ENCODE assay signal across 22 mouse cellular contexts in the genomic region with DNA sequence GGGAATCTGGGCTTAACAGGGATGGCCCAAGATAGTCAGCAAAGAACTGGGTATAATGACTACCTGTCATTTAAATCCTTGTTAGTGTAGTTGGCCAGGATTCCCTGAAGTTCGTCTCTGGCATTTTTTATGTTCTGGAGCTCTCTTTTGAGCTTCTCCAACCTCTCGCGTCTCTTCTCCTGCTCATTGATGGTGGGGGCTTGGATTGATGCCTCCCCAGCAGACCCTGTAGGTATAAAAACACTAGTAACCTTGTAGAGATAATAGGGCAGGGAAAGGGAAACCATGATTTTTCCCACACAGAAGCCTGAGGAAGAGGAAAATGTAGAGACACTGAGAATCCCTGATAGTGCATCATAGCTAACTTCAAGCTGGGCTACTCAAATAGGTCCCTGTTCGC. TPM values are rescaled to one million over a fixed set of nuclear protein-coding genes. Genes with fewer than 3 reads are reported as not detected.
A peak's percentile ranks its signal among the peaks of the same experiment; 100 is the strongest.
DNase-seq lines count a peak whose midpoint lies in the region; TF ChIP-seq lines count a peak whose summit lies in the region.
"Not testable (repeated sequence)": the region's sequence is repeated elsewhere in the genome, so short reads cannot be mapped to it uniquely, and the experiment has no call there.
"Had no signal": no experiment of that assay in that cellular context is flagged by ENCODE, and none has a peak within 500 bp of the region (broad histone marks: within the 10 kb centered on the region; RNA-seq: fewer than 3 reads in every experiment).

No protein-coding gene starts in this region.

- TF ChIP-seq CTCF in thymus, adult 2 months (IDR thresholded peaks at IDR 0.05; ENCODE audit: borderline replicate concordance, control insufficient read depth, extremely low read depth, insufficient read depth, low read length, poor library complexity) = not testable (repeated sequence)

- H3K36me3 ChIP-seq in thymus, adult 2 months (ENCODE audit: control insufficient read depth, insufficient read depth, low read length) = not testable (repeated sequence)

- H3K4me3 ChIP-seq in thymus, adult 2 months (ENCODE audit: control insufficient read depth, insufficient read depth, low read length) = not testable (repeated sequence)

- not testable (repeated sequence) for H3K4me1 ChIP-seq in thymus, adult 2 months (replicated peaks; ENCODE audit: control insufficient read depth, insufficient read depth, low read length)

- 84% methylated on average over 4 of the region's 4 CpGs for WGBS in thymus, adult 2 months

- TF ChIP-seq POLR2A in thymus, adult 2 months (IDR thresholded peaks at IDR 0.05; ENCODE audit: control insufficient read depth, extremely low read depth, insufficient read depth, low read length, poor library complexity) = not testable (repeated sequence)

- not testable (repeated sequence) for H3K27ac ChIP-seq in thymus, adult 2 months (ENCODE audit: control insufficient read depth, insufficient read depth, low read length)

- peak; percentile 3 for DNase-seq in gastrocnemius, postnatal 10 days
- peak; percentile 85 for DNase-seq in heart, adult 11 months
- DNase-seq in spleen, postnatal 4 days (ENCODE audit: low spot score in 2 of 2) = peak; percentile 15 to 61
- peak; percentile 2 for DNase-seq in thymus, adult 2 months
- peak; percentile 4 for DNase-seq in urinary bladder, postnatal 14 days (ENCODE audit: low spot score)

- H3K27me3 ChIP-seq in thymus, adult 2 months (ENCODE audit: control insufficient read depth, insufficient read depth, low read length) = not testable (repeated sequence)

RNA-seq across cellular contexts. Expression of gene Gm17654, which starts 1.0 kb away (rescaled TPM):
- not detected for total RNA-seq in gastrocnemius, postnatal 10 days (2021)
- polyA plus RNA-seq in thymus, adult 2 months (2012; rRNA removed) = not detected in 2 replicates
- total RNA-seq: adrenal gland, adult 2 months; adrenal gland, postnatal 10 days; adrenal gland, postnatal 25 days; adrenal gland, postnatal 4 days; common myeloid progenitor, adult 5-6 weeks; ES-E14; MEL had no signal
- polyA plus RNA-seq: adrenal gland, adult 2 months; brain, embryonic 14.5 days; C2C12; embryonic facial prominence, embryonic 11.5 days; embryonic facial prominence, embryonic 13.5 days; embryonic facial prominence, embryonic 15.5 days; erythroblast, embryonic 14.5 days; forebrain, embryonic 10.5 days; forebrain, embryonic 12.5 days; forebrain, embryonic 14.5 days; forebrain, embryonic 16.5 days had no signal

RNA-seq across cellular contexts. Expression of gene Gm10375, which starts 29.8 kb away (rescaled TPM):
- not detected for total RNA-seq in gastrocnemius, postnatal 10 days (2021)
- not detected in 2 replicates for polyA plus RNA-seq in thymus, adult 2 months (2012; rRNA removed)
- total RNA-seq: adrenal gland, adult 2 months; adrenal gland, postnatal 10 days; adrenal gland, postnatal 25 days; adrenal gland, postnatal 4 days; common myeloid progenitor, adult 5-6 weeks; ES-E14; MEL had no signal
- polyA plus RNA-seq: adrenal gland, adult 2 months; brain, embryonic 14.5 days; C2C12; embryonic facial prominence, embryonic 11.5 days; embryonic facial prominence, embryonic 13.5 days; embryonic facial prominence, embryonic 15.5 days; erythroblast, embryonic 14.5 days; forebrain, embryonic 10.5 days; forebrain, embryonic 12.5 days; forebrain, embryonic 14.5 days; forebrain, embryonic 16.5 days had no signal

RNA-seq across cellular contexts. Expression of gene Gm5799, which starts 34.6 kb away (rescaled TPM):
- total RNA-seq in gastrocnemius, postnatal 10 days (2021) = not detected
- polyA plus RNA-seq in thymus, adult 2 months (2012; rRNA removed) = 0.09 TPM in 1 of 2 replicates, not detected in the other
- total RNA-seq: adrenal gland, adult 2 months; adrenal gland, postnatal 25 days; adrenal gland, postnatal 4 days; common myeloid progenitor, adult 5-6 weeks; ES-E14; MEL had no signal
- polyA plus RNA-seq: adrenal gland, adult 2 months; brain, embryonic 14.5 days; embryonic facial prominence, embryonic 11.5 days; embryonic facial prominence, embryonic 13.5 days; embryonic facial prominence, embryonic 15.5 days; erythroblast, embryonic 14.5 days; forebrain, embryonic 10.5 days; forebrain, embryonic 12.5 days; forebrain, embryonic 14.5 days; forebrain, embryonic 16.5 days had no signal

Comparison
In these comparisons a context has a peak if more than half of its experiments do, and no peak if none do; other contexts are left out.
1. DNase-seq: peak in every context shown above with its lines; median percentile 85 in heart, adult 11 months; 38 in spleen, postnatal 4 days; 4 in urinary bladder, postnatal 14 days; 3 in gastrocnemius, postnatal 10 days; 2 in thymus, adult 2 months.